Mouse (Mus musculus) liver, embryonic 14.5 days (tissue): Measurements from ENCODE around the gene Hoxa5.

Experiments
- CTCF ChIP-seq: IDR thresholded peaks from 2 replicates; pipeline ENCODE4 v1.5.1; 2016; ENCODE audit warnings: antibody characterized with exemption, low read depth, control low read depth
- EP300 ChIP-seq: IDR thresholded peaks from 2 replicates; pipeline ENCODE4 v1.6.1; 2016; ENCODE audit warnings: antibody characterized with exemption, low read depth

- no peak for TF ChIP-seq CTCF
- no peak for TF ChIP-seq EP300
These were observed 51.1 kb downstream of the Hoxa5 start for GRCm38 (mm10) chr6:52153270-52153669.
